Mouse (Mus musculus) kidney, embryonic 14.5 days (tissue): ENCODE results near the gene Ccdc172. TPM values are rescaled to one million over a fixed set of nuclear protein-coding genes. Genes with fewer than 3 reads are reported as not detected.

Experiments
- ATAC-seq: fragments of 200-750 bp; cut with Nextera tagmentation; 2 replicates; pipeline ENCODE4 v1.8.0; 2017; ENCODE audit warnings: moderate number of reproducible peaks, mild to moderate bottlenecking, moderate TSS enrichment, moderate library complexity; ENCODE audit not compliant: low FRiP score, low TSS enrichment
- H3K27ac ChIP-seq: fragments of 300-500 bp; sonication (generic); 2 replicates; pipeline ENCODE4 v1.5.1; 2014; ENCODE audit warnings: low read depth, mild to moderate bottlenecking, low read length, moderate library complexity, mixed read lengths
- H3K27me3 ChIP-seq: fragments of 300-500 bp; sonication (generic); 2 replicates; pipeline ENCODE4 v1.6.1; 2014; ENCODE audit warnings: mild to moderate bottlenecking, low read length; ENCODE audit not compliant: control insufficient read depth, insufficient read depth
- H3K36me3 ChIP-seq: fragments of 300-500 bp; sonication (generic); 2 replicates; pipeline ENCODE4 v1.6.1; 2014; ENCODE audit warnings: low read length, mixed read lengths; ENCODE audit not compliant: control insufficient read depth, insufficient read depth
- H3K4me1 ChIP-seq: fragments of 300-500 bp; sonication (generic); 2 replicates; pipeline ENCODE4 v1.6.1; 2014; ENCODE audit warnings: low read length, mixed read lengths; ENCODE audit not compliant: control insufficient read depth, insufficient read depth
- H3K4me2 ChIP-seq: fragments of 300-500 bp; sonication (generic); replicated peaks from 2 replicates; pipeline ENCODE4 v1.6.1; 2014; ENCODE audit warnings: low read depth, mild to moderate bottlenecking, low read length
- H3K4me3 ChIP-seq: fragments of 300-500 bp; sonication (generic); 2 replicates; pipeline ENCODE4 v1.5.1; 2014; ENCODE audit warnings: mild to moderate bottlenecking, low read length
- H3K9ac ChIP-seq: fragments of 300-500 bp; sonication (generic); 2 replicates; pipeline ENCODE4 v1.6.1; 2014; ENCODE audit warnings: low read depth, mild to moderate bottlenecking, low read length, moderate library complexity
- H3K9me3 ChIP-seq: fragments of 300-500 bp; sonication (generic); 2 replicates; pipeline ENCODE4 v1.6.1; 2016; ENCODE audit warnings: low read length; ENCODE audit not compliant: control insufficient read depth
- WGBS: fragments of 180-500 bp; shearing (Covaris S2); extraction: QIAGEN DNeasy Blood & Tissue Kit; methylation state at CpG from one replicate; pipeline ENCODE4 v1.1.7; 2014; 5-methylcytosine and 5-hydroxymethylcytosine counted together
- polyA plus RNA-seq: library from polyadenylated mRNA; unstranded; fragments of >200 nt; fragmentation: Nextera tagmentation; extraction: Ambion mirVana; gene quantifications from 2 replicates; pipeline ENCODE4 v1.2.1, GENCODE M21; 2014

Gene Ccdc172
- polyA plus RNA-seq, 1 experiment from 2014 or later, result not detected

DNA sequence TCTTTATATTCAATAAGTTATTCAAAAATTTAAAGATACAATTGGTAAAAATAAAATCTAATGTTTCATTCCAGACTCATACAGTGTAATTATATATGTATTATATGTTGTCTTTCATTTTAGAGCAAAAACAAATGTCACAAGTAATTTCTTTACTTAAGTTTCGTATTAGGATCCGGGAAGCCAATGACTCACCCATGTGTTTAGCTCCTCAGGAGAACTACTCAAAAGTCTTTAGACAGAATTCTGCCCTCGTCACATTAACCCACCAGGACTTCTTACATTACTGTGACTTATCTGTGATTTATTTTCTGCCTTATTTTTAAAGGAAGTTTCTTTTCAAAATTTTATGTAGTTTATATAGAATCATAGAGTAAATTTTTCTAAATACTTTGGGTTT is 39.1 kb downstream of the Ccdc172 start:
- H3K27me3 ChIP-seq, result no peaks in the 10 kb centered on the region
- H3K4me1 ChIP-seq, result no peaks in the 10 kb centered on the region
- H3K4me3 ChIP-seq, result no peak overlapping the region
- ATAC-seq, result no peak
- H3K9me3 ChIP-seq, result no peaks in the 10 kb centered on the region
- 75% methylated on average over 3 of the region's 3 CpGs for WGBS
- H3K36me3 ChIP-seq, result no peaks in the 10 kb centered on the region
- no peak overlapping the region for H3K4me2 ChIP-seq
- no peak overlapping the region for H3K27ac ChIP-seq
- no peak overlapping the region for H3K9ac ChIP-seq

DNA sequence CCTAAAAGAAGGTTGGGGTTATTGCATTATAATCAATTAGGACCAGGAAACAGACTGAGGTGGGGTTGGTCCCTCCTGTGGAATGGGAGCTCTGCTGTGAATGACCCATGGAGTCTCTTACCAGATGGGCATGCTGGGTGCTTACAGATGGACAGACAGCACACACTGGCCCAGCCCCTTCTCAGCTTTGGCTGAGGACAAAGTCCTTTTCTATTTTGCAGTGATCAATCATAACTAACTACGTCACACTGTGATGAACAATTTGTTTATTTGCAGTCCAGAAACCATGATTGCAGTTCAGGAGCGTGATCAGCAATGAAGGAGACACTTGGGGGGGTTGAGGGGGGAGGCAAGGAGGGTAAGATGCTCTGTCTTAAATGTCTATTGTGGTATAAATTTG is 43.2 kb downstream of the Ccdc172 start:
- Histone ChIP-seq H3K36me3 (no peaks in the 10 kb centered on the region), H3K27me3 (no peaks in the 10 kb centered on the region), H3K4me1 (no peaks in the 10 kb centered on the region), H3K9me3 (no peaks in the 10 kb centered on the region), H3K4me3 (no peak overlapping the region), H3K9ac (no peak overlapping the region), H3K4me2 (no peak overlapping the region), H3K27ac (no peak overlapping the region)
- ATAC-seq, result no peak
- WGBS, result 74% methylated on average over 2 of the region's 2 CpGs

DNA sequence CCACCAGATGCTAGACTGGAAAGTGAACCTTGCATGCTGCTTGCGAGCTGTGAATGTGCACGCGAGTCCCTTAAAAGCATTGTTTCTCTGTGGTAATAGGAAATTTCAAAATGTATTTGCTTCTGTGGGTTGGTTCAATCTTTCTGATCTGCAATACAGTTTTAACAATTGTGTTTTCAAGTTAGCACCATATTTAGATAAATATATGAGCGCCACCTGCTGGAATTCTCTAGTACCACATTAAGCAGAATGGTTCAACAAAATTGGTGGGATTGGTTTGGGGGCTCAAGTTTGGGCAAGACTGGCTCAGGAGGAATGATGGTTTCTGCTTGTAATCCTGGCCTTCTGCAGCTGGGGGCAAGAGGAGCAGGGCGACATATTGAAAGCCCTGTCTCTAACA is 46.6 kb downstream of the Ccdc172 start:
- H3K4me3 ChIP-seq, result no peak overlapping the region
- H3K9ac ChIP-seq, result no peak overlapping the region
- no peaks in the 10 kb centered on the region for H3K9me3 ChIP-seq
- no peaks in the 10 kb centered on the region for H3K4me1 ChIP-seq
- no peaks in the 10 kb centered on the region for H3K27me3 ChIP-seq
- H3K36me3 ChIP-seq, result no peaks in the 10 kb centered on the region
- 54% methylated on average over 5 of the region's 5 CpGs for WGBS
- H3K27ac ChIP-seq, result no peak overlapping the region
- no peak overlapping the region for H3K4me2 ChIP-seq
- no peak for ATAC-seq

DNA sequence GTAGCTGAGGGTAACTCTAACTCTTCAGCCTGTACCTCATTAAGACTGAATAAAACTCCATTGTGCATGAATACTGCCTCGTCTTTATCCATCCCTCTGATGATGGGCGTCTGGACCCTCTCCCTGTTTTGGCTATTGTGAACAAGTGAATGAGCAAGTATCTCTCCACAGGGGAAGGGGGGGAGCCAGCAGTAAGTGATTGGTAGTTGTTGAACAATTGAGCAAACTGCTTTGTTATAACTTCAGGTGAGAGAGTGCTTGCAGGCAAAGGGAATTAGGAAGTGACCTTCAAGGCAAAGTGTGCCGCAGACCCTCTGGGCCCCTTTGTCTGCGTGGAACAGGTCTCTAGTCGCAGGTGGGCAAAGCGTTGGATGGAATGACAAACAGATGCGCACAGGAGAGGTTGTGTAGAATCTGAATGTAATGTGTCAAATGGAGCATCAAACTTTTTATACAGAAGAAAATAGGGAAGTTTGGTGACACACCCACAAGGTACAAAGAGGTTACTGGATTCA is 50.6 kb downstream of the Ccdc172 start:
- no peak overlapping the region for H3K27ac ChIP-seq
- H3K4me1 ChIP-seq, result no peaks in the 10 kb centered on the region
- no peak overlapping the region for H3K4me2 ChIP-seq
- no peak overlapping the region for H3K9ac ChIP-seq
- 90% methylated on average over 7 of the region's 7 CpGs for WGBS
- H3K4me3 ChIP-seq, result no peak overlapping the region
- H3K36me3 ChIP-seq, result no peaks in the 10 kb centered on the region
- ATAC-seq, result no peak
- H3K9me3 ChIP-seq, result no peaks in the 10 kb centered on the region
- H3K27me3 ChIP-seq, result no peaks in the 10 kb centered on the region

DNA sequence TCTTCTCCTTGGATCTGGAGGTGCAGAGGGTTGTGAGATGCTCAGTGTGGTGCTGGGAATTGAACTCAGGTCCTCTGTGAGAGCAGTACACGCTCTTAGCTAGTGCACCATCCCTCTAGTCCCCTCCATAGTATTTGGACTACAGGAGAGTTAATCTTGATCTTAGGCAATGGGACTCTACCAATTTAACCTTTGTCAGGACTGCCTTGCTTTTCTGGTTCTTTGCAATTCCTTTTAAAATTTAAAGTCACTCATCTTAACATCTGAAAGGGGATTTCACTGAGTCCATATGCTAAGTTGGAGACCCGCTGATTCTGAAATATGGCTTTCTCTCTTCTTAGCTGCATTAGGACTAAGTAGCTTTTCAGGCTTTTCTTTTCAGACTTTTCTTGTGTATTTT is 59.8 kb downstream of the Ccdc172 start:
- Histone ChIP-seq H3K4me2 (no peak overlapping the region), H3K4me1 (0 out of 2 replicates have a peak, but pooled peaks cover 5% of the 10 kb centered on the region), H3K27ac (no peak overlapping the region), H3K27me3 (no peaks in the 10 kb centered on the region), H3K9me3 (no peaks in the 10 kb centered on the region), H3K36me3 (no peaks in the 10 kb centered on the region), H3K9ac (no peak overlapping the region), H3K4me3 (no peak overlapping the region)
- no peak for ATAC-seq
- 95% methylated on average over 2 of the region's 2 CpGs for WGBS

DNA sequence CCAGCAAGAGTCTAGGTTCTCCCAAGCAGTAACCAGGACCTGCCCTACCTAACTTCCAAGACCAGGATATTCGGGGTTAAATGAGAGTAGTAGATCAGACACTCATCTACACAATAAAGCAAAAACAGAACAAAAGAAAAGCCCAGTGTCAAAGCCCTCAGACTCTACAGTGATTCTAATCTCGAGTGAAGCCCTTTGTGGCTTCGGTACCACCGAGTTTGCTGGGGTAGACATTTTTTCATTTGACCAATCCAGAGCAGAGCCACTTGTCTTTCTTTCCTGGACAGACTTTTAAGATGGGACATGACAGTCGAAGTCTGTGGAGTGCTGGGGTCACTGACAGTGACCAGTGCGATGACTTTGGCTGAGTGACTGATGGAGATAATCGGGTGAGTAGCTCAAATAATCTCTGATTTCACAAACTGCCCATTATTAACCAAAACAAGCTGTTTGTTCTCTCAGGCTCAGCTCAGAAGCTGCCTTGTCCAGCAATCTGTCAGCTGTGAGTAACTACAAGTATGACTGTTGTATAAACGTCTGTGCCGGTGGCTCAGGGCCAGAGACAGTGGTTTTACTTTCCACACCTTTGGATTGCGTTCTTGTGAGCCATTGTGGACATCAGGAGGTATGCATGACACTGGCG is 60.8 kb downstream of the Ccdc172 start:
- H3K27ac ChIP-seq, result no peak overlapping the region
- 46% methylated on average over 11 of the region's 11 CpGs for WGBS
- H3K36me3 ChIP-seq, result no peaks in the 10 kb centered on the region
- no peak for ATAC-seq
- H3K4me3 ChIP-seq, result no peak overlapping the region
- no peaks in the 10 kb centered on the region for H3K9me3 ChIP-seq
- no peaks in the 10 kb centered on the region for H3K27me3 ChIP-seq
- no peak overlapping the region for H3K4me2 ChIP-seq
- no peak overlapping the region for H3K9ac ChIP-seq
- 0 out of 2 replicates have a peak, but pooled peaks cover 5% of the 10 kb centered on the region for H3K4me1 ChIP-seq

DNA sequence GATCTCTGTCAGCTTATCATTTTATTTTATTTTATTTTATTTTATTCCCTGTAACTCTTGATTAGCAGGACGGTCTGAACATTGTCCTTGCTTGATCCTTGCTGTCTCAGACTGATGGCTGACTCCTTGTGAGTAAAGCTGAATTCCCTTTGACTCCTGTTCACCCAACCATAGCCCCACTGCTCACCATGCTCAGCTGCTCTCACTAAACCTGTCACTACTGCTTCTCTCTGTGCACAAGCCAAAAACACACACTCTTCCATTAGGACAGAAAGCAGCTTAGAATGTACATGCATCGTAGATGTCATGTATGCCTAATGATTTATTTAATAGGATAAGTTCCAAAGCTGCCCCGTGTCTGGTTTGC is 61.3 kb downstream of the Ccdc172 start:
- Histone ChIP-seq H3K36me3 (no peaks in the 10 kb centered on the region), H3K9ac (no peak overlapping the region), H3K27ac (no peak overlapping the region), H3K9me3 (no peaks in the 10 kb centered on the region), H3K4me1 (0 out of 2 replicates have a peak, but pooled peaks cover 5% of the 10 kb centered on the region), H3K4me3 (no peak overlapping the region), H3K27me3 (no peaks in the 10 kb centered on the region), H3K4me2 (no peak overlapping the region)
- ATAC-seq, result peak; percentile 46; the same call in 1 of the 2 replicates
- WGBS, result 30% methylated on average over 3 of the region's 3 CpGs

DNA sequence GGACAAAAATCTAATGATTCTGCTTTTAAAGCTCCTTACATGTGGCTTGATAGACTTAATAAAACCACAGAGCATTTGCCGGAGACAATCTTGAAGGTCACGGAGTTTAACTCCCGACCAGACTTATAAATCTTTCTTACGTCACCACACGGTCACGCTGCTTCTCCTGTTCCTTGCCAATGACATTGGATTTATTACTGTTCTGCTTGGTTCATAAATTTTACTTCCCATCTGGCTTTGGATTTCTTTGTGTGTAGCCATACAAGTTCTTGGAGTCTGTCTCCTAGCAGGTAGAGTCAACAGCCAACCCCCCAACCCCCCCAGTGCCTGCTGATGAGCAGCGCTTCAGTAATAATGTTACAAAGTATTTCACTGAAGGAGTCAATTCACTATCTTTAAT is 70.2 kb downstream of the Ccdc172 start:
- Histone ChIP-seq H3K9ac (no peak overlapping the region), H3K4me1 (0 out of 2 replicates have a peak, but pooled peaks cover 8% of the 10 kb centered on the region), H3K4me3 (no peak overlapping the region), H3K36me3 (no peaks in the 10 kb centered on the region), H3K9me3 (no peaks in the 10 kb centered on the region), H3K27me3 (no peaks in the 10 kb centered on the region), H3K27ac (no peak overlapping the region), H3K4me2 (no peak overlapping the region)
- ATAC-seq, result peak; percentile 92
- 12% methylated on average over 7 of the region's 7 CpGs for WGBS

DNA sequence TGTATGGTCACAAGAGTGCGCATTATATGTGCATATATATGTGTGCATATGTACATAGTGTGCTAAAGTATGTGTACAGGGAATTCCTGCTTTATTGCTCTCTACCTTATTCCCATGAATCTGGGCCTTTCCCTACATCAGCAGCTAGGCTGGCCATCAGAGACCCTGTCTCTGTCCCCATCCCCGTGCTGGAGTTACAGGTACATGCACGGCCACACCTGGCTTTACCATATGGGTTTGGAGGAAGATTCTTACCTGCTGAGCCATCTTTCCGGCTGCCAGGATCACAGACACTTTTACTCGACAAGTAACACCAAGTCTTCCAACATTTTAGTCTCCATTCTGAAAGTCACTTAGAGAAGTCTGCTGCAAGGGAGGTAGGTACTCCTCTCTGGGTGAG is 71.2 kb downstream of the Ccdc172 start:
- no peak overlapping the region for H3K27ac ChIP-seq
- H3K27me3 ChIP-seq, result no peaks in the 10 kb centered on the region
- no peaks in the 10 kb centered on the region for H3K36me3 ChIP-seq
- 0 out of 2 replicates have a peak, but pooled peaks cover 8% of the 10 kb centered on the region for H3K4me1 ChIP-seq
- 92% methylated on average over 5 of the region's 5 CpGs for WGBS
- no peak overlapping the region for H3K4me3 ChIP-seq
- no peaks in the 10 kb centered on the region for H3K9me3 ChIP-seq
- H3K4me2 ChIP-seq, result no peak overlapping the region
- ATAC-seq, result no peak
- no peak overlapping the region for H3K9ac ChIP-seq
